Mouse (Mus musculus): ENCODE results near the gene Osbpl5.

Osbpl5 gene

GRCm38 (mm10) chr7:143755357-143756124 lies 1.2 kb downstream of the Osbpl5 start:
- DNase-seq (ENCODE audit: low spot score in 2 of 2): no peak

- DNase-seq (ENCODE audit: low spot score in 2 of 2): no peak
Measured at GRCm38 (mm10) chr7:143753990-143754715, 2.6 kb downstream of the Osbpl5 start.

- DNase-seq (ENCODE audit: low spot score in 2 of 2): no peak
Measured at GRCm38 (mm10) chr7:143752606-143753005, 4.2 kb downstream of the Osbpl5 start.

GRCm38 (mm10) chr7:143752056-143752455 lies 4.7 kb downstream of the Osbpl5 start:
- DNase-seq (ENCODE audit: low spot score in 2 of 2): no peak

GRCm38 (mm10) chr7:143751380-143751779 lies 5.4 kb downstream of the Osbpl5 start:
- DNase-seq (ENCODE audit: low spot score in 2 of 2): no peak

GRCm38 (mm10) chr7:143749045-143749444 lies 7.7 kb downstream of the Osbpl5 start:
- DNase-seq (ENCODE audit: low spot score in 2 of 2): no peak

GRCm38 (mm10) chr7:143748041-143748868 lies 8.5 kb downstream of the Osbpl5 start:
- peak; percentile 83 to 87 for DNase-seq (ENCODE audit: low spot score in 2 of 2)

- DNase-seq (ENCODE audit: low spot score in 2 of 2): no peak
Measured at GRCm38 (mm10) chr7:143740653-143741052, 16.1 kb downstream of the Osbpl5 start.

GRCm38 (mm10) chr7:143739511-143740461 lies 17.0 kb downstream of the Osbpl5 start:
- DNase-seq (ENCODE audit: low spot score in 2 of 2): peak; percentile 87 to 91

- DNase-seq (ENCODE audit: low spot score in 2 of 2): no peak
Measured at GRCm38 (mm10) chr7:143738601-143739006, 18.2 kb downstream of the Osbpl5 start.

GRCm38 (mm10) chr7:143738194-143738593 lies 18.6 kb downstream of the Osbpl5 start:
- no peak for DNase-seq (ENCODE audit: low spot score in 2 of 2)

- no peak for DNase-seq (ENCODE audit: low spot score in 2 of 2)
Measured at GRCm38 (mm10) chr7:143733746-143734145, 23.0 kb downstream of the Osbpl5 start.

- DNase-seq (ENCODE audit: low spot score in 2 of 2): no peak
Measured at GRCm38 (mm10) chr7:143729886-143730285, 26.9 kb downstream of the Osbpl5 start.

GRCm38 (mm10) chr7:143726396-143726795 lies 30.4 kb downstream of the Osbpl5 start:
- DNase-seq (ENCODE audit: low spot score in 2 of 2): no peak

GRCm38 (mm10) chr7:143723841-143724240 lies 32.9 kb downstream of the Osbpl5 start:
- DNase-seq (ENCODE audit: low spot score in 2 of 2): no peak

- DNase-seq (ENCODE audit: low spot score in 2 of 2): no peak
Measured at GRCm38 (mm10) chr7:143722646-143723045, 34.1 kb downstream of the Osbpl5 start.

- DNase-seq (ENCODE audit: low spot score in 2 of 2): no peak
Measured at GRCm38 (mm10) chr7:143717811-143718210, 39.0 kb downstream of the Osbpl5 start.

GRCm38 (mm10) chr7:143713421-143713820 lies 43.4 kb downstream of the Osbpl5 start:
- DNase-seq (ENCODE audit: low spot score in 2 of 2): no peak

- DNase-seq (ENCODE audit: low spot score in 2 of 2): no peak
Measured at GRCm38 (mm10) chr7:143712771-143713348, 43.9 kb downstream of the Osbpl5 start.

GRCm38 (mm10) chr7:143712023-143712422 lies 44.8 kb downstream of the Osbpl5 start:
- DNase-seq (ENCODE audit: low spot score in 2 of 2): no peak

GRCm38 (mm10) chr7:143711381-143711780 lies 45.4 kb downstream of the Osbpl5 start:
- no peak for DNase-seq (ENCODE audit: low spot score in 2 of 2)
